25 mouse cellular contexts compared by ENCODE assay signal in genomic region chr11:95378926-95379325, GRCm38 (mm10). TPM values are rescaled to one million over a fixed set of nuclear protein-coding genes. Genes with fewer than 3 reads are reported as not detected.
DNase-seq lines count a peak whose midpoint lies in the region; ATAC-seq lines count a peak whose summit lies in the region.
"Had no signal": no experiment of that assay in that cellular context is flagged by ENCODE, and none has a peak within 500 bp of the region (broad histone marks: within the 10 kb centered on the region; RNA-seq: fewer than 3 reads in every experiment).

No protein-coding gene starts in this region.

- peak overlapping the region; percentile 16; the same call in 1 of the 2 replicates for H3K4me2 ChIP-seq in heart, embryonic 11.5 days
- no peak overlapping the region for H3K4me2 ChIP-seq in midbrain, embryonic 12.5 days (replicated peaks)
- no peak overlapping the region for H3K4me2 ChIP-seq in midbrain, embryonic 16.5 days (ENCODE audit: low read length)
- H3K4me2 ChIP-seq: embryonic facial prominence, embryonic 15.5 days; forebrain, embryonic 15.5 days; hindbrain, embryonic 14.5 days; intestine, embryonic 15.5 days; limb, embryonic 12.5 days; liver, embryonic 12.5 days; midbrain, embryonic 15.5 days; stomach, embryonic 15.5 days had no signal

- H3K4me3 ChIP-seq in heart, embryonic 11.5 days (ENCODE audit: low read depth, low read length), result no peak overlapping the region
- H3K4me3 ChIP-seq in midbrain, embryonic 12.5 days, result no peak overlapping the region
- no peak overlapping the region for H3K4me3 ChIP-seq in midbrain, embryonic 16.5 days (ENCODE audit: low read depth, low read length)
- H3K4me3 ChIP-seq: embryonic facial prominence, embryonic 15.5 days; forebrain, embryonic 15.5 days; intestine, embryonic 15.5 days; limb, embryonic 12.5 days; liver, embryonic 12.5 days; midbrain, embryonic 15.5 days; stomach, embryonic 15.5 days had no signal

- peaks cover 13% of the 10 kb centered on the region for H3K36me3 ChIP-seq in heart, embryonic 11.5 days (ENCODE audit: control insufficient read depth, insufficient read depth, low read length)
- H3K36me3 ChIP-seq in midbrain, embryonic 12.5 days, result 0 out of 2 replicates have a peak, but pooled peaks cover 20% of the 10 kb centered on the region
- no peaks in the 10 kb centered on the region for H3K36me3 ChIP-seq in midbrain, embryonic 16.5 days (ENCODE audit: control insufficient read depth, insufficient read depth, low read length)
- H3K36me3 ChIP-seq: forebrain, embryonic 15.5 days; midbrain, embryonic 15.5 days had no signal

- no peak for DNase-seq in heart, adult 9 months (ENCODE audit: low spot score in 2 of 2)
- DNase-seq in induced T-regulatory cell, adult 2 months (ENCODE audit: low read depth), result peak; percentile 36
- DNase-seq in urinary bladder, postnatal 36 days (ENCODE audit: low spot score in 2 of 2), result no peak
- DNase-seq: adrenal gland, postnatal 14 days; B cell, adult 2 months; cerebellum, adult 9-10 months; gastrocnemius, postnatal 36 days; kidney, adult 9 months; kidney, postnatal 14 days; layer of hippocampus, postnatal 36 days; lung, adult 18-20 months; lung, postnatal 36 days; thymus, postnatal 4 days had no signal

- H3K27ac ChIP-seq in heart, embryonic 11.5 days (ENCODE audit: low read depth, low read length), result no peak overlapping the region
- H3K27ac ChIP-seq in midbrain, embryonic 12.5 days (replicated peaks), result no peak overlapping the region
- H3K27ac ChIP-seq in midbrain, embryonic 16.5 days (ENCODE audit: low read length), result no peak overlapping the region
- H3K27ac ChIP-seq: embryonic facial prominence, embryonic 15.5 days; forebrain, embryonic 15.5 days; hindbrain, embryonic 14.5 days; intestine, embryonic 15.5 days; limb, embryonic 12.5 days; midbrain, embryonic 15.5 days; stomach, embryonic 15.5 days had no signal

- H3K9me3 ChIP-seq in heart, embryonic 11.5 days (replicated peaks; ENCODE audit: control insufficient read depth, low read length), result no peaks in the 10 kb centered on the region
- H3K9me3 ChIP-seq in midbrain, embryonic 12.5 days, result no peaks in the 10 kb centered on the region
- no peaks in the 10 kb centered on the region for H3K9me3 ChIP-seq in midbrain, embryonic 16.5 days (replicated peaks; ENCODE audit: control insufficient read depth, low read length, poor library complexity, severe bottlenecking)
- H3K9me3 ChIP-seq: embryonic facial prominence, embryonic 15.5 days; forebrain, embryonic 15.5 days; intestine, embryonic 15.5 days; limb, embryonic 12.5 days; liver, embryonic 12.5 days; midbrain, embryonic 15.5 days; stomach, embryonic 15.5 days had no signal

- no peaks in the 10 kb centered on the region for H3K27me3 ChIP-seq in heart, embryonic 11.5 days (ENCODE audit: control insufficient read depth, insufficient read depth, low read length)
- no peaks in the 10 kb centered on the region for H3K27me3 ChIP-seq in midbrain, embryonic 12.5 days
- no peaks in the 10 kb centered on the region for H3K27me3 ChIP-seq in midbrain, embryonic 16.5 days (ENCODE audit: control insufficient read depth, insufficient read depth, low read depth, low read length)
- H3K27me3 ChIP-seq: embryonic facial prominence, embryonic 15.5 days; forebrain, embryonic 15.5 days; intestine, embryonic 15.5 days; limb, embryonic 12.5 days; liver, embryonic 12.5 days; midbrain, embryonic 15.5 days; stomach, embryonic 15.5 days had no signal

- H3K9ac ChIP-seq in heart, embryonic 11.5 days (ENCODE audit: low read depth, low read length), result no peak overlapping the region
- H3K9ac ChIP-seq in midbrain, embryonic 12.5 days (replicated peaks), result peak overlapping the region; percentile 6; the same call in 1 of the 2 replicates
- no peak overlapping the region for H3K9ac ChIP-seq in midbrain, embryonic 16.5 days (ENCODE audit: low read depth, low read length)
- H3K9ac ChIP-seq: embryonic facial prominence, embryonic 15.5 days; forebrain, embryonic 15.5 days; hindbrain, embryonic 14.5 days; intestine, embryonic 15.5 days; limb, embryonic 12.5 days; liver, embryonic 12.5 days; midbrain, embryonic 15.5 days; stomach, embryonic 15.5 days had no signal

- no peak for ATAC-seq in heart, embryonic 11.5 days (replicated peaks; ENCODE audit: insufficient number of reproducible peaks, low FRiP score, low TSS enrichment)
- ATAC-seq in midbrain, embryonic 12.5 days (ENCODE audit: low FRiP score, low read depth), result no peak
- no peak for ATAC-seq in midbrain, embryonic 16.5 days
- no peak for ATAC-seq in megakaryocyte progenitor cell, adult 5-6 weeks (replicated peaks; ENCODE audit: poor library complexity)
- ATAC-seq: forebrain, embryonic 15.5 days; intestine, embryonic 15.5 days; liver, embryonic 12.5 days; midbrain, embryonic 15.5 days had no signal

- peaks cover 3% of the 10 kb centered on the region for H3K4me1 ChIP-seq in heart, embryonic 11.5 days (ENCODE audit: control insufficient read depth, insufficient read depth, low read length)
- H3K4me1 ChIP-seq in midbrain, embryonic 12.5 days, result no peaks in the 10 kb centered on the region
- H3K4me1 ChIP-seq in midbrain, embryonic 16.5 days (ENCODE audit: control insufficient read depth, insufficient read depth, low read length), result no peaks in the 10 kb centered on the region
- H3K4me1 ChIP-seq: embryonic facial prominence, embryonic 15.5 days; forebrain, embryonic 15.5 days; intestine, embryonic 15.5 days; limb, embryonic 12.5 days; midbrain, embryonic 15.5 days; stomach, embryonic 15.5 days had no signal

- 37% methylated on average over 9 of the region's 9 CpGs for WGBS in heart, embryonic 11.5 days (ENCODE audit: insufficient replicate concordance)
- 79% methylated on average over 9 of the region's 9 CpGs for WGBS in midbrain, embryonic 12.5 days
- WGBS in midbrain, embryonic 16.5 days, result 79% methylated on average over 9 of the region's 9 CpGs

RNA-seq across cellular contexts. Expression of gene Slc35b1, which starts 5.6 kb away (rescaled TPM):
- 92.4 and 95.9 TPM in 2 replicates for polyA plus RNA-seq in heart, embryonic 11.5 days (2014; fragmentation: Nextera tagmentation; extraction: Ambion mirVana)
- 124 and 131 TPM in 2 replicates for polyA plus RNA-seq in midbrain, embryonic 12.5 days (2016; fragmentation: Nextera tagmentation; extraction: Ambion mirVana)
- 144 and 157 TPM in 2 replicates for polyA plus RNA-seq in midbrain, embryonic 16.5 days (2015; fragmentation: Nextera tagmentation; extraction: Ambion mirVana)
- total RNA-seq in megakaryocyte progenitor cell, adult 5-6 weeks (2015), result 82.6 and 88.6 TPM in 2 replicates
- 61.2 and 85.6 TPM in 2 replicates for total RNA-seq in megakaryocyte progenitor cell, adult 5-6 weeks (2017)

RNA-seq across cellular contexts. Expression of gene Spop, which starts 35.0 kb away (rescaled TPM):
- 81.2 and 82.3 TPM in 2 replicates for polyA plus RNA-seq in heart, embryonic 11.5 days (2014; fragmentation: Nextera tagmentation; extraction: Ambion mirVana)
- polyA plus RNA-seq in midbrain, embryonic 12.5 days (2016; fragmentation: Nextera tagmentation; extraction: Ambion mirVana), result 200 and 204 TPM in 2 replicates
- 244 and 258 TPM in 2 replicates for polyA plus RNA-seq in midbrain, embryonic 16.5 days (2015; fragmentation: Nextera tagmentation; extraction: Ambion mirVana)
- 88.9 and 102 TPM in 2 replicates for total RNA-seq in megakaryocyte progenitor cell, adult 5-6 weeks (2015)
- total RNA-seq in megakaryocyte progenitor cell, adult 5-6 weeks (2017), result 60.2 and 63.3 TPM in 2 replicates

RNA-seq across cellular contexts. Expression of gene Fam117a, which starts 42.1 kb away (rescaled TPM):
- polyA plus RNA-seq in heart, embryonic 11.5 days (2014; fragmentation: Nextera tagmentation; extraction: Ambion mirVana), result 14.3 and 19.4 TPM in 2 replicates
- 6.7 and 7.8 TPM in 2 replicates for polyA plus RNA-seq in midbrain, embryonic 12.5 days (2016; fragmentation: Nextera tagmentation; extraction: Ambion mirVana)
- 2.1 and 2.2 TPM in 2 replicates for polyA plus RNA-seq in midbrain, embryonic 16.5 days (2015; fragmentation: Nextera tagmentation; extraction: Ambion mirVana)
- total RNA-seq in megakaryocyte progenitor cell, adult 5-6 weeks (2015), result 90.4 and 98.3 TPM in 2 replicates
- 89.6 and 91.8 TPM in 2 replicates for total RNA-seq in megakaryocyte progenitor cell, adult 5-6 weeks (2017)
